Mouse (Mus musculus): Measurements from ENCODE around the gene C1qtnf7.

Gene C1qtnf7

GRCm38 (mm10) chr5:43515401-43515976, at the start of gene C1qtnf7:
Gene C1qtnf7, plus strand, starts transcription at chr5:43515538.
- no peak for DNase-seq

GRCm38 (mm10) chr5:43466762-43467161, 48.6 kb upstream of the C1qtnf7 start:
- no peak for DNase-seq

GRCm38 (mm10) chr5:43467214-43467613, 48.1 kb upstream of the C1qtnf7 start:
- DNase-seq: no peak

- DNase-seq: no peak
Observed at GRCm38 (mm10) chr5:43468937-43469336, 46.4 kb upstream of the C1qtnf7 start.

GRCm38 (mm10) chr5:43477953-43478352, 37.4 kb upstream of the C1qtnf7 start:
- DNase-seq: peak in 1 of 2 experiments; percentile 27

GRCm38 (mm10) chr5:43480046-43480445, 35.3 kb upstream of the C1qtnf7 start:
- no peak for DNase-seq

- DNase-seq: no peak
Observed at GRCm38 (mm10) chr5:43480786-43481185, 34.6 kb upstream of the C1qtnf7 start.

- DNase-seq: no peak
Observed at GRCm38 (mm10) chr5:43481824-43482223, 33.5 kb upstream of the C1qtnf7 start.

- DNase-seq: no peak
Observed at GRCm38 (mm10) chr5:43501887-43502286, 13.5 kb upstream of the C1qtnf7 start.

GRCm38 (mm10) chr5:43504243-43504786, 11.0 kb upstream of the C1qtnf7 start:
- no peak for DNase-seq

- DNase-seq: no peak
Observed at GRCm38 (mm10) chr5:43508470-43508869, 6.9 kb upstream of the C1qtnf7 start.

- DNase-seq: no peak
Observed at GRCm38 (mm10) chr5:43508892-43509291, 6.4 kb upstream of the C1qtnf7 start.

GRCm38 (mm10) chr5:43511126-43511525, 4.2 kb upstream of the C1qtnf7 start:
- DNase-seq: no peak

GRCm38 (mm10) chr5:43516491-43516890, 1.2 kb downstream of the C1qtnf7 start:
- DNase-seq: no peak

- DNase-seq: peak; percentile 31 to 46
Observed at GRCm38 (mm10) chr5:43517313-43517712, 2.0 kb downstream of the C1qtnf7 start.

- DNase-seq: no peak
Observed at GRCm38 (mm10) chr5:43519905-43520304, 4.6 kb downstream of the C1qtnf7 start.

- DNase-seq: no peak
Observed at GRCm38 (mm10) chr5:43521369-43521768, 6.0 kb downstream of the C1qtnf7 start.

GRCm38 (mm10) chr5:43522866-43523265, 7.5 kb downstream of the C1qtnf7 start:
- no peak for DNase-seq

GRCm38 (mm10) chr5:43526874-43527584, 11.7 kb downstream of the C1qtnf7 start:
- DNase-seq: peak in 1 of 2 experiments; percentile 26

GRCm38 (mm10) chr5:43530186-43530585, 14.8 kb downstream of the C1qtnf7 start:
- no peak for DNase-seq

GRCm38 (mm10) chr5:43530886-43531285, 15.5 kb downstream of the C1qtnf7 start:
- no peak for DNase-seq

- DNase-seq: peak; percentile 17 to 43
Observed at GRCm38 (mm10) chr5:43538322-43539167, 23.2 kb downstream of the C1qtnf7 start.

- DNase-seq: peak in 1 of 2 experiments; percentile 40
Observed at GRCm38 (mm10) chr5:43539168-43539516, 23.8 kb downstream of the C1qtnf7 start.
